Mouse (Mus musculus) thymus, postnatal 4 days (tissue): ENCODE measurements at regions not wholly inside any gene's neighbourhood (a gene's known extent, or its start where the extent isn't known, plus 50 kb on each side); places are given as distances from the start of the nearest gene placed in this dataset.

Experiments
- DNase-seq: peaks from one replicate; pipeline ENCODE4 v3.0.0; 2021

DNA sequence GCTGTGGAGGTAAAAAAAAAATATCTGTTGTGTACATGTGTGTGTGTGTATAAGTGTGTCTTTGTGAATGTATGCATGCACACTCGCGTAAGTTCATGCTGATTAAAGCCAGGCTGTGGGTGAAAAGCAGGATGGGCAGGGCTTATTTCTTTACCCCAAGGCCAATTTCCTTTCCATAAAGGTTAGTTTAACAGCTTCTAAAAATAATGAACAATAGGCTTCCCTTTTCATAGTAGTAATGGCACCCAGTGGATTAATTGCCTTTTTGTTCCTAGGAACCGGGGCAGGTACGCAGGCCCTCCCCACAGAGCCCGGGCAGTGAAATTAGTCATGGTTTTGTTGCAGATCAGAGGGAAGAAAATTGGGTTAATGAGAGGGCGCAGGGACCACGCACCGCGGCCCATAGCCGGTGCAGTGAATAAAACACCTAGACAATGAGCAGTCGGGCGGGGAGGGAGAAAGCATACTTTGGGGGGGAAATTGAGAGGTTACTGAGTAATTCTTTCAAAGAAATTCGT lies 110.1 kb upstream of the Nmur2 start:
- DNase-seq: no peak

DNA sequence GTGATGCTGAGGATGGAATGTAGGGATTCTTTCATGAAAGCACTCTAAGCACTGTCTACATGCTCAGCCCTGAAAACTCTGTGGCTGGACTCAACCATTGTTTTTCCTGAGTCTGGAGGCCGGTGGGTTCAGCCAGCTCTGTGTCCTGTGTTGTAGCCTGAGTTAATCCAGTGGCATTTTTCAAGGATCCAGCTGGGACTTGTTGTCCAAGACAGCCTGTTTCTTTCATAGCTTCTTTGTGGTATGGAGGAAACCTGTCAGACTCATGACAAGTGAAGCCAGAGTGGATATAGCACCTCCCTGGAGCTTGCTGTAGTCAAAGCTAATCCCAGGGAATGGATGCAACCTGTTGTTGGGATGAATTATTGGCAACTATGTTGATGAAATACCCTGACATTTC lies 108.9 kb upstream of the Nmur2 start:
- DNase-seq: no peak

GRCm38 (mm10) chr11:56148956-56149355 lies 108.1 kb upstream of the Nmur2 start:
- no peak for DNase-seq

DNA sequence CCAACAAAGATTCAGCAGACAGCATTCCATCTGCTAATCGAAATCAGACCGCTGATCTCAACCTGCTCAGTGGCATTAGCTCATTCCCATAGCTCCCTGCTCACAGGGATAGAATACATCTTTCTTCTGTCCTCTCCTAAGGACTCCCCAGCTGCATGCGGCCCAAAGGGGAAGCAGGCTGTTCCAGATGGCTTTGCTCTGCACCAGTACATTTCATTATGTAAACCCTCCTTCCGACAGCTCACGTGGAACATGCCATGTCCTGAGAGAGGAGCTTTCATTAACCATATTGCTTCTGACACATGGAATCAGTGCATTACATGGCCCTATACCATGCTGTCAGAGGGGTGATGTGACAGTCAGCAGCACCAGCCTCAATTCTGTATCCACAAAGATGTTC lies 105.9 kb upstream of the Nmur2 start:
- DNase-seq: no peak

- peak; percentile 13 for DNase-seq
These were observed 90.6 kb upstream of the Nmur2 start for GRCm38 (mm10) chr11:56131339-56131823.

DNA sequence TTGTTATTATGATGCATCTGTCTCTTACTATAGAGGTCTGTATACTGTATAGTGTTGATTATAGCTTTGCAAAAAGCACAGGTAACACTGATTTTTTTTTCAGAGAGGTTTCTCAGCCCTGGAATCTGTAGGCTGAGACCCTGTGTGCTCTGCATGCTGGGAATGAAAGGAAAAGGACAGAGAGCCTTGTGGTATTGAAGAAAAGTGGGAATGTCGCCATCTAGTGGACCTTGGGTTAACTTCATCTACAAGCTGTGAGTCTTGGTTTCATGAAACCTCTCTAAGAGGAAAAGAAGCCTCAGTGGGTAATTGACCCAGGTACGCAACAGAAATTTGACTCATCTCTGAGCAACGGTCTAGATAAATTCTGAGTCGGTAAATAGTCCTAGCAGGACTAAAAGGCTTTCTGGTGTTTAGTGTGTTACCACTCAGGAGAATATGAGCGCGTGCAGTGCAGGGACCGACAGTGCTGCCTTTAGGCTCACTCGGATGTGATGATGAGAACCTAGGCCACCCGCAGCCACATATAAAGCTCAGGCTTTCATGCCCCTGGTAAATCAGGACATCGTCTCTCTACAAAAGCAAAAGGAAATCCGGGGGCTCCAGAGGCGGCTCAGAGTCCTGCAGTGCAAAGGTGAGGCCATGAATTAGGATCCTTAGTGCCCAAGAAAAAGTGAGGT lies 75.9 kb upstream of the Nmur2 start:
- peak; percentile 16 for DNase-seq

DNA sequence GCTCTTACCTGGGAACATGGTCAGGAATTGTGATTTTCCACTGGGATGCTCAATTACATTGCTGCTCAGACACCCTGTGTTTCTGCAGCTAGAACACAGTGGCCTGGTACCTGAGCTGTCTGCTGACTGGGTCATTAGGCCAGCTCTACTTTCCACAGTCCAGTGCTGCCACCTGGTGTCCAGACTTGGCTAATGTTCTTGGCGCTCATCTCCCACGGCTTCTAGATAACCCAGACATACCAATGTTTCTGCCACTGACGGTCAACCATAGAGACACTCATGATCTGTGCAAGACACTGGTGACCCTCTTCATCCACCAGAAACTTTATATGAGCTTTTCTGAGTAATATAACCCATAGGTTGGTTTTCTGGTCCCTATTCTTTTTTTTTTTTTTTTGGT lies 67.1 kb upstream of the Nmur2 start:
- DNase-seq: peak; percentile 75

- DNase-seq: peak; percentile 41
These were observed 64.8 kb upstream of the Nmur2 start for GRCm38 (mm10) chr11:56105632-56106031.

DNA sequence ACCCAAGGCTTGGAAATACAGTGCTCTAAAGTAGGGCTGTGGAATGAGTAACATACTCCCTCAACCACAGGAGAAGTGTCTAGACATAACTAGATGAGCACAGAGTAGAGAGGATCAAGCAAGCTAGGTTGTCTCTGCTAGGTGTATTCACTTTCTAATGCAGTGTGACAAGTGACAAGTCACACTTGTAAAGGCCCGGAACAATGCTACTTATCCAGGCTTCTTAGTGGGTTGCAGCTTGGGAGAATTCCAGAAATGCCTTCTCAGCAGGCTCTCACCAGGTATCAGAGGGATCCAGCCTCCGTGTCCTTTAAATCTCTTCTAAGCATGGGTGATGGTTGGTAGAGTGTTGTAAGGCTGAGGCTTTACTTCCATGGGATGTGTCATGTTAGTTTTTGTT lies 52.1 kb upstream of the Nmur2 start:
- DNase-seq: no peak
